Mouse (Mus musculus): ENCODE measurements around the gene Nrde2. TPM values are rescaled to one million over a fixed set of nuclear protein-coding genes. Genes with fewer than 3 reads are reported as not detected.

Gene Nrde2
- polyA plus RNA-seq, 2 experiments = 3.6 to 4.1 TPM

- TF ChIP-seq CTCF (IDR thresholded peaks at IDR 0.05; ENCODE audit: low read depth) = no peak
- no peak for TF ChIP-seq EP300 (IDR thresholded peaks at IDR 0.05; ENCODE audit: low read depth)
Observed at GRCm38 (mm10) chr12:100090750-100091149, 68.7 kb downstream of the Nrde2 start.

DNA sequence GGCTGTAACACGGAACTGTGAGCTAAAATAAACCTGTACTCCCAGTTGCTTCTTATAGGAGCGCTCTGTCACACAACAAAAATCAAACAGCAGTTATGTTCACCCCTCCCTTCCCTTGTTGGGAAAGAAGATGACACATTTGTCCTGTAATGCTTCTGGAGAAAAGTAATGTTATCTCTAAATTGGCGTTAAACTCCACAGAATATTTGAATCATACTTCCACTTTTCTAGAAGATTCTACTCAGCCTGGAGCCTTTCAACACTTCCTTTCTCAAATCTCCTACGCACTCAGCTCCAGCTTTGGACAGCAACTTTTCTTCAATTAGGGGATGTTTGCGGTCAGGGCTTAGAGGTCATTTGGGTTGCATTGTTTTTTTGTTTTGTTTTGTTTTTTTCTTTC, 70.2 kb downstream of the Nrde2 start:
- ATAC-seq (ENCODE audit: insufficient read depth) = no peak
- WGBS (ENCODE audit: insufficient replicate concordance) = 48% methylated on average over 5 of the region's 5 CpGs
- Histone ChIP-seq H3K9me3 (ENCODE audit: control insufficient read depth, low read length) (no peaks in the 10 kb centered on the region), H3K36me3 (replicated peaks; ENCODE audit: control insufficient read depth, insufficient read depth, low read depth) (no peaks in the 10 kb centered on the region), H3K4me3 (ENCODE audit: insufficient read depth in 1 of 2, low read depth in 2 of 2, low read length in 2 of 2) (no peak overlapping the region), H3K27ac (no peak overlapping the region), H3K4me1 (replicated peaks; ENCODE audit: control insufficient read depth in 2 of 2, insufficient read depth in 2 of 2, low read length in 1 of 2) (peaks cover 0 to 1% of the 10 kb centered on the region in 2 experiments; a peak in 1 of 4 replicates), H3K4me2 (ENCODE audit: low read depth) (no peak overlapping the region), H3K9ac (replicated peaks) (no peak overlapping the region), H3K27me3 (ENCODE audit: control insufficient read depth, insufficient read depth, low read length) (no peaks in the 10 kb centered on the region)
- DNase-seq (ENCODE audit: low read depth in 3 of 3, low spot score in 3 of 3) = no peak
- no peak for TF ChIP-seq EP300 (IDR thresholded peaks at IDR 0.05; ENCODE audit: low read depth)
- no peak for TF ChIP-seq CTCF (IDR thresholded peaks at IDR 0.05; ENCODE audit: low read depth)

More at GRCm38 (mm10) chr12:100090750-100091149, 68.7 kb downstream of the Nrde2 start:
- Histone ChIP-seq H3K9me3 (ENCODE audit: control insufficient read depth, low read length) (no peaks in the 10 kb centered on the region), H3K4me2 (ENCODE audit: low read depth) (no peak overlapping the region), H3K27me3 (ENCODE audit: control insufficient read depth, insufficient read depth, low read length) (no peaks in the 10 kb centered on the region), H3K9ac (replicated peaks) (no peak overlapping the region), H3K4me1 (replicated peaks; ENCODE audit: control insufficient read depth in 2 of 2, insufficient read depth in 2 of 2, low read length in 1 of 2) (no peaks in the 10 kb centered on the region), H3K27ac (no peak overlapping the region), H3K36me3 (replicated peaks; ENCODE audit: control insufficient read depth, insufficient read depth, low read depth) (no peaks in the 10 kb centered on the region), H3K4me3 (ENCODE audit: insufficient read depth in 1 of 2, low read depth in 2 of 2, low read length in 2 of 2) (no peak overlapping the region)
- 59% methylated on average over 4 of the region's 4 CpGs for WGBS (ENCODE audit: insufficient replicate concordance)
- DNase-seq (ENCODE audit: low read depth in 3 of 3, low spot score in 3 of 3) = no peak
- ATAC-seq (ENCODE audit: insufficient read depth) = no peak

GRCm38 (mm10) chr12:100088026-100088425, 71.4 kb downstream of the Nrde2 start:
- no peak for TF ChIP-seq CTCF (IDR thresholded peaks at IDR 0.05; ENCODE audit: low read depth)
- no peak for TF ChIP-seq EP300 (IDR thresholded peaks at IDR 0.05; ENCODE audit: low read depth)
- ATAC-seq (ENCODE audit: insufficient read depth) = no peak
- WGBS (ENCODE audit: insufficient replicate concordance) = 69% methylated on average over 3 of the region's 3 CpGs
- Histone ChIP-seq H3K9me3 (ENCODE audit: control insufficient read depth, low read length) (no peaks in the 10 kb centered on the region), H3K27me3 (ENCODE audit: control insufficient read depth, insufficient read depth, low read length) (no peaks in the 10 kb centered on the region), H3K4me1 (replicated peaks; ENCODE audit: control insufficient read depth in 2 of 2, insufficient read depth in 2 of 2, low read length in 1 of 2) (peaks cover 0 to 4% of the 10 kb centered on the region in 2 experiments; a peak in 1 of 4 replicates), H3K4me3 (ENCODE audit: insufficient read depth in 1 of 2, low read depth in 2 of 2, low read length in 2 of 2) (no peak overlapping the region), H3K4me2 (ENCODE audit: low read depth) (no peak overlapping the region), H3K9ac (replicated peaks) (no peak overlapping the region), H3K36me3 (replicated peaks; ENCODE audit: control insufficient read depth, insufficient read depth, low read depth) (no peaks in the 10 kb centered on the region), H3K27ac (no peak overlapping the region)
- no peak for DNase-seq (ENCODE audit: low read depth in 3 of 3, low spot score in 3 of 3)

GRCm38 (mm10) chr12:100079636-100080286, 79.7 kb downstream of the Nrde2 start:
- no peak for ATAC-seq (ENCODE audit: insufficient read depth)
- DNase-seq (ENCODE audit: low read depth in 3 of 3, low spot score in 3 of 3) = no peak
- 52% methylated on average over 8 of the region's 8 CpGs for WGBS (ENCODE audit: insufficient replicate concordance)

GRCm38 (mm10) chr12:100075715-100076114, 83.7 kb downstream of the Nrde2 start:
- DNase-seq (ENCODE audit: low read depth in 3 of 3, low spot score in 3 of 3) = no peak

More at GRCm38 (mm10) chr12:100079636-100080286, 79.7 kb downstream of the Nrde2 start:
- Histone ChIP-seq H3K36me3 (replicated peaks; ENCODE audit: control insufficient read depth, insufficient read depth, low read depth) (no peaks in the 10 kb centered on the region), H3K27ac (no peak overlapping the region), H3K27me3 (ENCODE audit: control insufficient read depth, insufficient read depth, low read length) (no peaks in the 10 kb centered on the region), H3K4me3 (ENCODE audit: insufficient read depth in 1 of 2, low read depth in 2 of 2, low read length in 2 of 2) (no peak overlapping the region), H3K9me3 (ENCODE audit: control insufficient read depth, low read length) (no peaks in the 10 kb centered on the region), H3K4me1 (replicated peaks; ENCODE audit: control insufficient read depth in 2 of 2, insufficient read depth in 2 of 2, low read length in 1 of 2) (peaks cover 0 to 4% of the 10 kb centered on the region in 2 experiments; a peak in 1 of 4 replicates), H3K9ac (replicated peaks) (no peak overlapping the region), H3K4me2 (ENCODE audit: low read depth) (no peak overlapping the region)
- TF ChIP-seq CTCF (IDR thresholded peaks at IDR 0.05; ENCODE audit: low read depth) (no peak), EP300 (IDR thresholded peaks at IDR 0.05; ENCODE audit: low read depth) (no peak)

More at GRCm38 (mm10) chr12:100075715-100076114, 83.7 kb downstream of the Nrde2 start:
- H3K4me1 ChIP-seq (replicated peaks; ENCODE audit: control insufficient read depth in 2 of 2, insufficient read depth in 2 of 2, low read length in 1 of 2) = no peaks in the 10 kb centered on the region
- no peak overlapping the region for H3K27ac ChIP-seq
- no peaks in the 10 kb centered on the region for H3K9me3 ChIP-seq (ENCODE audit: control insufficient read depth, low read length)
- WGBS (ENCODE audit: insufficient replicate concordance) = 63% methylated on average over 4 of the region's 4 CpGs
- no peak overlapping the region for H3K4me3 ChIP-seq (ENCODE audit: insufficient read depth in 1 of 2, low read depth in 2 of 2, low read length in 2 of 2)
- no peaks in the 10 kb centered on the region for H3K36me3 ChIP-seq (replicated peaks; ENCODE audit: control insufficient read depth, insufficient read depth, low read depth)
- H3K4me2 ChIP-seq (ENCODE audit: low read depth) = no peak overlapping the region
- TF ChIP-seq EP300 (IDR thresholded peaks at IDR 0.05; ENCODE audit: low read depth) (no peak), CTCF (IDR thresholded peaks at IDR 0.05; ENCODE audit: low read depth) (no peak)
- no peak overlapping the region for H3K9ac ChIP-seq (replicated peaks)
- no peak for ATAC-seq (ENCODE audit: insufficient read depth)
- no peaks in the 10 kb centered on the region for H3K27me3 ChIP-seq (ENCODE audit: control insufficient read depth, insufficient read depth, low read length)

Other genes with a start within 250 kb of the Nrde2 start
- 0.23 and 0.24 TPM in 2 replicates for gene Kcnk13, start 195.2 kb downstream of the Nrde2 start, polyA plus RNA-seq (2012; rRNA removed)
- gene Kcnk13, start 195.2 kb downstream of the Nrde2 start, polyA plus RNA-seq (2014; fragmentation: Nextera tagmentation; extraction: Ambion mirVana) = 0.48 and 0.58 TPM in 2 replicates
- gene Psmc1, start 49.5 kb downstream of the Nrde2 start, polyA plus RNA-seq (2012; rRNA removed) = 33.3 and 66.9 TPM in 2 replicates
- gene Psmc1, start 49.5 kb downstream of the Nrde2 start, polyA plus RNA-seq (2014; fragmentation: Nextera tagmentation; extraction: Ambion mirVana) = 148 TPM in 2 replicates
- 72.9 and 115 TPM in 2 replicates for gene Calm1, start 39.8 kb upstream of the Nrde2 start, polyA plus RNA-seq (2012; rRNA removed)
- gene Calm1, start 39.8 kb upstream of the Nrde2 start, polyA plus RNA-seq (2014; fragmentation: Nextera tagmentation; extraction: Ambion mirVana) = 553 and 571 TPM in 2 replicates